Mouse (Mus musculus): ENCODE measurements around the gene Rph3al.

DNA sequence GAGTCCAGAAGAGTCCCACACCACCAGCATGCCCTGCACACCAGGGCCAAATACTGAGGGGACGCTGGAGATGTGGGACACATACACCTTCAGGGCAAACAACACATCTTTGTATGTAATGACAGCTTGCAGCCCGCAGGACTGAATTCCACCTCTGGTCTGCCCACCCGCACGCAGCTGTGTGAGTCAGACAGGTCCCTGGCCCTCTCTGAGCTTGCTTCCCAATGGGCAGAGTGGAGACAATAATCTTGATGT is 26.2 kb upstream of the Rph3al start:
- TF ChIP-seq CTCF (IDR thresholded peaks at IDR 0.05; ENCODE audit: low read depth, low read length) (no peak), GATA1 (IDR thresholded peaks at IDR 0.05; ENCODE audit: borderline replicate concordance, low read length) (no peak)
